11 mouse cellular contexts compared by ENCODE assay signal in genomic region chrX:38364621-38365020, GRCm38 (mm10). TPM values are rescaled to one million over a fixed set of nuclear protein-coding genes. Genes with fewer than 3 reads are reported as not detected.
"Had no signal": no experiment of that assay in that cellular context is flagged by ENCODE, and none has a peak within 500 bp of the region (broad histone marks: within the 10 kb centered on the region; RNA-seq: fewer than 3 reads in every experiment).

No protein-coding gene starts in this region.

RNA-seq across cellular contexts. Expression of gene Atp1b4, which starts 48.6 kb away (rescaled TPM):
- total RNA-seq: layer of hippocampus, adult 18-20 months; layer of hippocampus, postnatal 10 days; left cerebral cortex, postnatal 36 days; megakaryocyte progenitor cell, adult 5-6 weeks; midbrain, postnatal 0 days had no signal
- polyA plus RNA-seq: liver, embryonic 14.5 days; midbrain, embryonic 13.5 days; midbrain, postnatal 0 days; spleen, adult 2 months; testis, adult 2 months; thymus, adult 2 months; urinary bladder, adult 2 months had no signal
